Mouse (Mus musculus) hindbrain, embryonic 11.5 days (tissue): Measurements from ENCODE around the gene Plekhh3. TPM values are rescaled to one million over a fixed set of nuclear protein-coding genes. Genes with fewer than 3 reads are reported as not detected.
"Not testable (repeated sequence)": the region's sequence is repeated elsewhere in the genome, so short reads cannot be mapped to it uniquely, and the experiment has no call there.

Experiments
- ATAC-seq: fragments of 200-750 bp; cut with Nextera tagmentation; 2 replicates; pipeline ENCODE4 v1.8.0; 2017; ENCODE audit warnings: mild to moderate bottlenecking, moderate TSS enrichment, moderate library complexity; ENCODE audit not compliant: low FRiP score
- DNase-seq: peaks from one replicate; pipeline ENCODE4 v3.0.0-alpha.2; 2015; ENCODE audit warnings: low spot score
- H3K27ac ChIP-seq: fragments of 300-500 bp; sonication (generic); 2 replicates; pipeline ENCODE4 v1.5.1; 2014; ENCODE audit warnings: mild to moderate bottlenecking, low read depth, low read length
- H3K27me3 ChIP-seq: fragments of 300-500 bp; sonication (generic); 2 replicates; pipeline ENCODE4 v1.6.1; 2014; ENCODE audit warnings: mild to moderate bottlenecking, low read length, moderate library complexity, mixed read lengths; ENCODE audit not compliant: control insufficient read depth, insufficient read depth
- H3K36me3 ChIP-seq: fragments of 300-500 bp; sonication (generic); 2 replicates; pipeline ENCODE4 v1.6.1; 2014; ENCODE audit warnings: mild to moderate bottlenecking, low read length, moderate library complexity, mixed read lengths; ENCODE audit not compliant: control insufficient read depth, insufficient read depth
- H3K4me1 ChIP-seq: fragments of 300-500 bp; sonication (generic); replicated peaks from 2 replicates; pipeline ENCODE4 v1.6.1; 2014; ENCODE audit warnings: low read length, mixed read lengths; ENCODE audit not compliant: control insufficient read depth, insufficient read depth
- H3K4me2 ChIP-seq: fragments of 300-500 bp; sonication (generic); replicated peaks from 2 replicates; pipeline ENCODE4 v1.6.1; 2014; ENCODE audit warnings: mild to moderate bottlenecking, low read depth, low read length
- H3K4me3 ChIP-seq: fragments of 300-500 bp; sonication (generic); 2 replicates; pipeline ENCODE4 v1.5.1; 2014; ENCODE audit warnings: low read depth, low read length
- H3K9ac ChIP-seq: fragments of 300-500 bp; sonication (generic); 2 replicates; pipeline ENCODE4 v1.6.1; 2014; ENCODE audit warnings: low read depth, low read length
- H3K9me3 ChIP-seq: fragments of 300-500 bp; sonication (generic); 2 replicates; pipeline ENCODE4 v1.6.1; 2016; ENCODE audit warnings: low read length; ENCODE audit not compliant: control insufficient read depth
- WGBS: fragments of 180-500 bp; shearing (Covaris S2); extraction: QIAGEN DNeasy Blood & Tissue Kit; methylation state at CpG from one replicate; pipeline ENCODE4 v1.1.7; 2014; 5-methylcytosine and 5-hydroxymethylcytosine counted together
- polyA plus RNA-seq: library from polyadenylated mRNA; unstranded; fragments of >200 nt; fragmentation: Nextera tagmentation; extraction: Ambion mirVana; gene quantifications from 2 replicates; pipeline ENCODE4 v1.2.1, GENCODE M21; 2014

The Plekhh3 gene
- polyA plus RNA-seq, 1 experiment from 2014 or later = 7.7 TPM

DNA sequence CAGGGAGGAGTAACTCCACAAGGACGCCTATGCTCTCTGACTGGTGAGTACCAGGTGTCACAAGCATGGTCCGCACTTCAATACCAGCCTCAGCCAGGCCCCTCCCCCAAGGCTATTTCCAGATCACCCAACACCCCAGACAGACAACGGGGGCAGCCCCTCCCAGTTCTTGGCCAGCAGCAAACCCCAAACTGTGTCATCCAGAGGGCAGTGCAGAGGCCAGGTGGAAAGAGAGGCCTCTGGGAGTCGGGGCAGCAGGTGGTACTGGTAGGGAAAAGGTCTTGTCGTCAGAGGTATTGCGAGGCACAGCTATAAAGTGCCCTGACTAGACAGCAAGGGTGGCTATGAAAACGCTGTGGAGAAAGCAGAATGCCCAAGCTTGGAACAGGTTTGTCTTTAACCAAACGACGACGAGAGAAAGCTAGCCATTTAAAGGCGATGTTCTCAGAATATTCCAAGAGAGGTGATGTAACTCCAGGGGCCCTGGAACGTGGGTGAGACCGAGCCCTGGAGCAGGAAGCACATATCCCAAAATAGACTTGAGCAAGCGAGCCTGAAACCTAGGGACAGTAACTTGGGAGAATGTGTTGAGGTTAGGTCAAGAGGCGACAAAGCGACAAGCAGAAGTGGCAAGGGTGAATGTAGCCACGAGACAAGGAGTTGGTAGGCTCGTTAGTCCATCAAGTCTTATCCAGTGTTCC is 40.9 kb downstream of the Plekhh3 start:
- no peaks in the 10 kb centered on the region for H3K9me3 ChIP-seq
- no peak overlapping the region for H3K4me3 ChIP-seq
- H3K27ac ChIP-seq = no peak overlapping the region
- DNase-seq (no peak), ATAC-seq (no peak)
- H3K4me1 ChIP-seq = no peaks in the 10 kb centered on the region
- no peaks in the 10 kb centered on the region for H3K27me3 ChIP-seq
- H3K4me2 ChIP-seq = no peak overlapping the region
- H3K36me3 ChIP-seq = peaks cover 11% of the 10 kb centered on the region
- WGBS = 57% methylated on average over 18 of the region's 18 CpGs
- no peak overlapping the region for H3K9ac ChIP-seq

GRCm38 (mm10) chr11:101128996-101129577 is 42.1 kb downstream of the Plekhh3 start:
- Histone ChIP-seq H3K9me3 (no peaks in the 10 kb centered on the region), H3K4me1 (no peaks in the 10 kb centered on the region), H3K36me3 (peaks cover 11% of the 10 kb centered on the region), H3K4me3 (no peak overlapping the region), H3K4me2 (no peak overlapping the region), H3K27me3 (no peaks in the 10 kb centered on the region), H3K9ac (no peak overlapping the region), H3K27ac (no peak overlapping the region)
- no peak for ATAC-seq
- no peak for DNase-seq
- 88% methylated on average over 11 of the region's 11 CpGs for WGBS

- Histone ChIP-seq H3K27ac (no peak overlapping the region), H3K27me3 (no peaks in the 10 kb centered on the region), H3K4me1 (no peaks in the 10 kb centered on the region), H3K9me3 (no peaks in the 10 kb centered on the region), H3K36me3 (peaks cover 16% of the 10 kb centered on the region), H3K4me2 (no peak overlapping the region), H3K4me3 (no peak overlapping the region), H3K9ac (no peak overlapping the region)
- WGBS = 100% methylated on average over 1 of the region's 1 CpGs
- ATAC-seq (no peak), DNase-seq (no peak)
Measured at GRCm38 (mm10) chr11:101127075-101127474, 44.1 kb downstream of the Plekhh3 start.

GRCm38 (mm10) chr11:101125008-101125407 is 46.1 kb downstream of the Plekhh3 start:
- H3K4me1 ChIP-seq, ATAC-seq, H3K4me2 ChIP-seq, H3K27me3 ChIP-seq, DNase-seq, H3K9ac ChIP-seq, H3K4me3 ChIP-seq, H3K9me3 ChIP-seq, H3K27ac ChIP-seq: not testable (repeated sequence)
- H3K36me3 ChIP-seq = peaks cover 16% of the 10 kb centered on the region
- WGBS = 94% methylated on average over 6 of the region's 9 CpGs

- H3K36me3 ChIP-seq = peaks cover 16% of the 10 kb centered on the region
- H3K9ac ChIP-seq, H3K4me1 ChIP-seq, H3K4me3 ChIP-seq, H3K9me3 ChIP-seq, H3K27ac ChIP-seq, H3K27me3 ChIP-seq, DNase-seq, ATAC-seq, H3K4me2 ChIP-seq: not testable (repeated sequence)
- 95% methylated on average over 8 of the region's 8 CpGs for WGBS
Measured at GRCm38 (mm10) chr11:101124494-101124893, 46.7 kb downstream of the Plekhh3 start.

GRCm38 (mm10) chr11:101120545-101121188 is 50.5 kb downstream of the Plekhh3 start:
- H3K9me3 ChIP-seq = no peaks in the 10 kb centered on the region
- ATAC-seq = peak; percentile 6; the same call in 1 of the 2 replicates
- WGBS = 25% methylated on average over 19 of the region's 19 CpGs
- no peaks in the 10 kb centered on the region for H3K27me3 ChIP-seq
- peak overlapping the region; percentile 85 for H3K27ac ChIP-seq
- peak overlapping the region; percentile 77 for H3K4me2 ChIP-seq
- peaks cover 5% of the 10 kb centered on the region; the same call in 1 of the 2 replicates for H3K36me3 ChIP-seq
- peak overlapping the region; percentile 81 for H3K4me3 ChIP-seq
- peaks cover 6% of the 10 kb centered on the region; the same call in 1 of the 2 replicates for H3K4me1 ChIP-seq
- no peak for DNase-seq
- peak overlapping the region; percentile 74 for H3K9ac ChIP-seq

DNA sequence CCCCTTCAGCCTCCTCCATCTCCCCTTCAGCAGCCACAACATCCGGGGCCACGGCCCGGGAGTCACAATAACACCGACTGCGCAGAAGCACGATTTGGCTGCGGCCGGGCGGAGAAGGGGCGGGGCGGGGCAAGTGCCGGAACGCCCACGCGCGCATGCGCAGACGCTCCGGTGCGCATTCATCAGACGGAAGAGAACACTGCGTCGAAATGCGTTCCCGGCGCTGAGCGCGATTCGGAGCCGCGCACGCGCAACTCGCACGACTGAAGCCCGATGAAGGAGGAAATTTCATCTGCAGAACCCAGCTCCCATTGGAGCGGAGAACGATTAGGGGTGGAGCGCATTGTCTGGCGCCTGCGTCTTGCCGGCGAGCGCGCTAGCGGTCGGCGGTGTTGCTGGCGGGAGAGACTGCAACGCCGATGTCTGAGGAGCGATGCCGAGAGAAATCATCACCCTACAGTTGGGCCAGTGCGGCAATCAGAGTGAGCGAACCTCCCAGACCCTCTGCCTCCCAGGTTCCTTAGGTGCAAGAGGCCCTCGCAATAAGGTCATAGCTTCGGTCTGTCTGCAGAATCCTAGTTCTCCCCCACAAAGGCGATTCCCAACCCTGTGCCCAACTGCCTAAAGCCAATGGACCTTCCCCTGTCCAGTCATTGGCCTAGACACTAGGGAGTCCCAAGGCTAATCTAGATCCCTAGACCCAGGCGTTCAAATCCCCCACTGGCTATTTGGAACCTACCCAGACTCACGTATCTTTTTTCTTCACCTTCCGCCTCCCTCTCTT is 51.2 kb downstream of the Plekhh3 start, which contains the start of the genes Retreg3 and Tubg1:
Gene Retreg3 (minus strand): TSS at position 133 of the 784 bp plus-strand sequence.
Gene Tubg1 (plus strand): TSS at position 178 of the 784 bp plus-strand sequence.
- Histone ChIP-seq H3K4me3 (peak within 1 kb of the TSS; percentile 81), H3K36me3 (peaks cover 5% of the 10 kb centered on the region; the same call in 1 of the 2 replicates), H3K4me1 (peaks cover 6% of the 10 kb centered on the region; the same call in 1 of the 2 replicates), H3K9me3 (no peaks in the 10 kb centered on the region), H3K4me2 (peak within 1 kb of the TSS; percentile 92), H3K27ac (peak within 1 kb of the TSS; percentile 85), H3K27me3 (no peaks in the 10 kb centered on the region), H3K9ac (peak within 1 kb of the TSS; percentile 83)
- ATAC-seq (peak; percentile 94), DNase-seq (peak; percentile 100)
- whole genome bisulfite sequencing = under 1% methylated on average over 61 of the region's 61 CpGs

DNA sequence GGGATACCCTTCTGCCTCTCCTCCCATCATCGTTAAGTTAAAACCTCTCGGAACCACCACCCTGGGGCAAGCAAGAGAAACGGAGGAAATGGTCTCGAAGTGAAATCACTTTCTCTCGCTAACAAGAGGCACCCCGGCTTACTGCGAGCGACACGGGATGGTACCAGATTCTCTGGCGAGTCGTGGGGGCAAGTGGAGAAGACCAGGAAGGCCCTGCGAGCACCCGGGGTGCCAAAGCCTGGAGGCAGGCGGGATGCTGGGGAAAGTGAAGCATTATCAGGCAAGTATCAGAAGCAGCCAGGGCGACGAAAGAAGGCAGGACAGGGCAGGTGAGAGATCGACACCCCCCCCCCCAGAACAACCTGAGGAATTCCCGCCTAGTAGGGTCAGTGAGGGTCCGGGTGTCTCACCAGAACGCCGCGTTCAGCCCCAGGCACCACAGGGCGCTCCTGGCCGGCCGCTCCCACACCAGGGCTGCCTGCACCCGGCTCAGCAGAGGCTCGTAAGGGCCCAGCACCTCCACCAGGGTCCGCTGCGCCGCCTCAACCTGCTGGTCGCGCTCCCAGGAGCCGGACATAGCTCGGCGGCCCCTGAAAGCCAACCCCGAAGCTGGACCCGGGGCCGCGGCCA is 51.9 kb downstream of the Plekhh3 start:
- Histone ChIP-seq H3K4me1 (peaks cover 6% of the 10 kb centered on the region; the same call in 1 of the 2 replicates), H3K4me3 (peak overlapping the region; percentile 81), H3K27ac (peak overlapping the region; percentile 81), H3K4me2 (peak overlapping the region; percentile 92), H3K9ac (peak overlapping the region; percentile 83), H3K9me3 (no peaks in the 10 kb centered on the region), H3K27me3 (no peaks in the 10 kb centered on the region), H3K36me3 (peaks cover 5% of the 10 kb centered on the region; the same call in 1 of the 2 replicates)
- peak; percentile 73 for ATAC-seq
- DNase-seq = no peak
- under 1% methylated on average over 38 of the region's 39 CpGs for WGBS
